Mouse (Mus musculus): ENCODE measurements around the gene Bag6. TPM values are rescaled to one million over a fixed set of nuclear protein-coding genes. Genes with fewer than 3 reads are reported as not detected.
A peak's percentile ranks its signal among the peaks of the same experiment; 100 is the strongest.

Bag6 gene
- 74.2 and 74.7 TPM in 2 replicates for polyA plus RNA-seq (2016; fragmentation: Nextera tagmentation; extraction: Ambion mirVana)

GRCm38 (mm10) chr17:35134801-35135590 lies at the start of gene Bag6:
Bag6 (plus strand) TSS chr17:35135178.
- Histone ChIP-seq H3K27ac (peak within 1 kb of the TSS; percentile 97), H3K36me3 (peaks cover 32% of the 10 kb centered on the region), H3K27me3 (ENCODE audit: low read depth, poor library complexity, severe bottlenecking) (no peaks in the 10 kb centered on the region), H3K9me3 (replicated peaks) (no peaks in the 10 kb centered on the region), H3K4me1 (peaks cover 14% of the 10 kb centered on the region), H3K4me3 (peak within 1 kb of the TSS; percentile 85)
- peak; percentile 96 for DNase-seq (ENCODE audit: low spot score)
- under 1% methylated on average over 66 of the region's 66 CpGs for WGBS

- no peak for DNase-seq (ENCODE audit: low spot score)
- no peaks in the 10 kb centered on the region for H3K9me3 ChIP-seq (replicated peaks)
- H3K4me3 ChIP-seq = no peak within 1 kb of the TSS
- H3K4me1 ChIP-seq = peaks cover 8% of the 10 kb centered on the region
- no peaks in the 10 kb centered on the region for H3K27me3 ChIP-seq (ENCODE audit: low read depth, poor library complexity, severe bottlenecking)
- H3K36me3 ChIP-seq = peaks cover 2% of the 10 kb centered on the region; the same call in 1 of the 2 replicates
- 84% methylated on average over 7 of the region's 7 CpGs for WGBS
- no peak within 1 kb of the TSS for H3K27ac ChIP-seq
Measured at GRCm38 (mm10) chr17:35085208-35085865, 49.6 kb upstream of the Bag6 start, which contains the start of gene Ly6g6f. Ly6g6f (minus strand) TSS chr17:35085610.

DNA sequence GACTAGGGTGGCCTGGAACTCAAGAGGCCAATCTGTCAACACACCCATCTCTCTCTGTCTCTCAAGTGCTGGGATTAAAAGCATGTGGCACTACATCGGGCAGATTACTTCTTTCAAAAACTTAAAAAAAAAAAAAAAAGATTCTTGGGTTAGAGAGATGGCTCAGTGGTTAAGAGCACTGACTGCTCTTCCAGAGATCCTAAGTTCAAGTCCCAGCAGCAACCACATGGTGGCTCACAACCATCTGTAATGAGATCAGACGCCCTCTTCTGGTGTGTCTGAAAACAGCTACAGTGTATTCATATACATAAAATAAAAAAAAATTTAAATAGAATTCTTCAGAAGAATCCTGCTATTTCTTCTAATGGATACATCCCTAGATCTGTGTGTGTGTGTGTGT lies 46.8 kb upstream of the Bag6 start:
- no peak for DNase-seq (ENCODE audit: low spot score)
- H3K4me3 ChIP-seq = no peak overlapping the region
- peaks cover 11% of the 10 kb centered on the region for H3K4me1 ChIP-seq
- WGBS = 56% methylated on average over 2 of the region's 2 CpGs
- no peak overlapping the region for H3K27ac ChIP-seq
- no peaks in the 10 kb centered on the region for H3K27me3 ChIP-seq (ENCODE audit: low read depth, poor library complexity, severe bottlenecking)
- H3K36me3 ChIP-seq = peaks cover 28% of the 10 kb centered on the region
- H3K9me3 ChIP-seq (replicated peaks) = no peaks in the 10 kb centered on the region

GRCm38 (mm10) chr17:35088825-35089644 lies 45.9 kb upstream of the Bag6 start, which contains the start of gene Abhd16a:
Abhd16a (plus strand) TSS chr17:35089263.
- peak within 1 kb of the TSS; percentile 98 for H3K27ac ChIP-seq
- peaks cover 36% of the 10 kb centered on the region for H3K36me3 ChIP-seq
- H3K27me3 ChIP-seq (ENCODE audit: low read depth, poor library complexity, severe bottlenecking) = no peaks in the 10 kb centered on the region
- peak; percentile 97 for DNase-seq (ENCODE audit: low spot score)
- peak within 1 kb of the TSS; percentile 78 for H3K4me3 ChIP-seq
- no peaks in the 10 kb centered on the region for H3K9me3 ChIP-seq (replicated peaks)
- peaks cover 11% of the 10 kb centered on the region for H3K4me1 ChIP-seq
- 3% methylated on average over 67 of the region's 67 CpGs for WGBS

DNA sequence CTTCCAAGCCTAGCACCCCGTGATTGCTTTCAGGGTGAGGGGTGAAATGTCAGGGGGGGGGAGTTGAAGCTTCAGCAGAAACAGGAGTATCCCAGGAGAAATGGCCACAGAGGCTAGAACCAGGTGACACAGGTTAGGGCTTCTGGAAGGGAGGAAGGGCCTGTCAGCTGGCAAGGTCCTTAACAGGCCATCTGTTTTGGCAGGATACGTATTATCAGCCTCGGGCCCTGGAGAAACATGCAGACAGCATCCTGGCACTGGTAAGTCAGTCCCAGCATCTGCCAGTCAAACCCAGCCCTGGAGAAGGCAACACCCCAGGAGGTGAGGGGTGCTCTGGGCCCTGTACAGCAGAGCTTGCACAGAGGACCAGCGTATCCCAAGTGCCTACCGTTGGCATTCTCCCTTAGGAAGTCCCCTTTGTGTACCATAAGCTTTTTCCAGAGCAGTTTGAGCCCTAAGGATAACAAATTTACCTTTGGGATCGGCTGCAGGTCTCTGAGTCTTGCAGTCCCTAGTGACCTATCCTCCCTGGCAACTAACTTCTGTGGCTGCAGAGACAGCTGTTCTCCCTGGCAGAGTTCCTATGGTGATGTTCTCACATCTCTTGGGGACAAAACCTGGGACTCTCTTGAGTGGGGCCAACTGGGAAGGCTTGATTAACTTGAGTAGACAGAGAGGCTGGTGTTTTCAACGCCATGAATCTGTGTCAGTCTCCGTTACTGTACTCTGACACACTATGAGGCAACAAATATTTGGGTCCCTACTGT lies 44.6 kb upstream of the Bag6 start:
- DNase-seq (ENCODE audit: low spot score) = no peak
- peaks cover 11% of the 10 kb centered on the region for H3K4me1 ChIP-seq
- peak overlapping the region; percentile 78 for H3K4me3 ChIP-seq
- H3K36me3 ChIP-seq = peaks cover 48% of the 10 kb centered on the region
- no peaks in the 10 kb centered on the region for H3K9me3 ChIP-seq (replicated peaks)
- 80% methylated on average over 8 of the region's 8 CpGs for WGBS
- H3K27me3 ChIP-seq (ENCODE audit: low read depth, poor library complexity, severe bottlenecking) = no peaks in the 10 kb centered on the region
- no peak overlapping the region for H3K27ac ChIP-seq

- Histone ChIP-seq H3K36me3 (peaks cover 69% of the 10 kb centered on the region), H3K4me3 (no peak overlapping the region), H3K9me3 (replicated peaks) (no peaks in the 10 kb centered on the region), H3K4me1 (peaks cover 11% of the 10 kb centered on the region), H3K27ac (no peak overlapping the region), H3K27me3 (ENCODE audit: low read depth, poor library complexity, severe bottlenecking) (no peaks in the 10 kb centered on the region)
- DNase-seq (ENCODE audit: low spot score) = no peak
- 93% methylated on average over 14 of the region's 14 CpGs for WGBS
Measured at GRCm38 (mm10) chr17:35092403-35093198, 42.4 kb upstream of the Bag6 start.

- Histone ChIP-seq H3K4me3 (no peak overlapping the region), H3K36me3 (peaks cover 89% of the 10 kb centered on the region), H3K27ac (no peak overlapping the region), H3K9me3 (replicated peaks) (no peaks in the 10 kb centered on the region), H3K4me1 (peaks cover 9% of the 10 kb centered on the region), H3K27me3 (ENCODE audit: low read depth, poor library complexity, severe bottlenecking) (no peaks in the 10 kb centered on the region)
- 92% methylated on average over 15 of the region's 15 CpGs for WGBS
- DNase-seq (ENCODE audit: low spot score) = no peak
Measured at GRCm38 (mm10) chr17:35094475-35095365, 40.3 kb upstream of the Bag6 start.

- 89% methylated on average over 12 of the region's 12 CpGs for WGBS
- no peaks in the 10 kb centered on the region for H3K9me3 ChIP-seq (replicated peaks)
- H3K4me3 ChIP-seq = no peak overlapping the region
- no peaks in the 10 kb centered on the region for H3K4me1 ChIP-seq
- H3K36me3 ChIP-seq = peaks cover 95% of the 10 kb centered on the region
- 0 out of 2 replicates have a peak overlapping the region, but pooled peaks have one; percentile 33 for H3K27ac ChIP-seq
- DNase-seq (ENCODE audit: low spot score) = no peak
- H3K27me3 ChIP-seq (ENCODE audit: low read depth, poor library complexity, severe bottlenecking) = no peaks in the 10 kb centered on the region
Measured at GRCm38 (mm10) chr17:35096597-35096996, 38.4 kb upstream of the Bag6 start.

GRCm38 (mm10) chr17:35097164-35097655 lies 37.8 kb upstream of the Bag6 start:
- Histone ChIP-seq H3K4me1 (no peaks in the 10 kb centered on the region), H3K36me3 (peaks cover 95% of the 10 kb centered on the region), H3K27ac (0 out of 2 replicates have a peak overlapping the region, but pooled peaks have one; percentile 33), H3K9me3 (replicated peaks) (no peaks in the 10 kb centered on the region), H3K4me3 (no peak overlapping the region), H3K27me3 (ENCODE audit: low read depth, poor library complexity, severe bottlenecking) (no peaks in the 10 kb centered on the region)
- no peak for DNase-seq (ENCODE audit: low spot score)
- 88% methylated on average over 12 of the region's 12 CpGs for WGBS

DNA sequence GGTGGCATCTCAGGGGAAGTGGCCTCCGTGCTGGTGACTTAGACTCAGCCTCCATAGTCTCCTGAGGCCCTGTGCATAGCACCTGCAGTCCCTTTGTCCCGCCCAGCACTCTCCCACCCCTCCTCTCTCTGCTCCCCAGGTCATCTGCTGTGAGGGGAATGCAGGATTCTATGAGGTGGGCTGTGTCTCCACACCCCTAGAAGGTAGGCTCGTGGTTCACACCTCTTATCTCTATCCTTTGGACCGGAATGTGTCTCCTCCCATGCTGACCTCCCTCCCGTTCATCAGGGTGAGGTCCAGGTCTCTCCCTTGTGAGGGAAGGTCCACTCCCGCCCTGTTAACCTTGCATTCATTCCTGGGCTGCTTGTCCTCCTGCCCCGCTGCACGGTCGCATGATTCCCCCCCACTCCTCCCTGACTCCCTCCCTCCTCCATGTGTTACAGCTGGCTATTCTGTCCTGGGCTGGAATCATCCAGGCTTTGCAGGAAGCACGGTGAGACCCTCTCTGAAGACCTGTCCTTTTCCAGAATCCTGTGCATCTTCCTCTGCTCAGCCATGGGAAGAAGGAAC lies 34.7 kb upstream of the Bag6 start:
- no peak overlapping the region for H3K27ac ChIP-seq

More for the DNA sequence above, 34.7 kb upstream of the Bag6 start:
- Histone ChIP-seq H3K36me3 (peaks cover 89% of the 10 kb centered on the region), H3K4me1 (no peaks in the 10 kb centered on the region), H3K27me3 (ENCODE audit: low read depth, poor library complexity, severe bottlenecking) (no peaks in the 10 kb centered on the region), H3K9me3 (replicated peaks) (no peaks in the 10 kb centered on the region), H3K4me3 (no peak overlapping the region)
- DNase-seq (ENCODE audit: low spot score) = no peak
- WGBS = 77% methylated on average over 10 of the region's 10 CpGs
